Mouse (Mus musculus) embryonic fibroblast, embryonic 13.5 days (primary cell): ENCODE results near the gene Nfkbiz.

Experiments
- CTCF ChIP-seq: IDR thresholded peaks from 2 replicates; pipeline ENCODE4 v1.5.1; 2011; ENCODE audit warnings: mild to moderate bottlenecking, control low read depth, low read length, moderate library complexity, borderline replicate concordance; ENCODE audit not compliant: insufficient read depth
- POLR2A ChIP-seq: IDR thresholded peaks from 2 replicates; pipeline ENCODE4 v1.6.1; 2011; ENCODE audit warnings: low read depth, mild to moderate bottlenecking, control low read depth, low read length, moderate library complexity

DNA sequence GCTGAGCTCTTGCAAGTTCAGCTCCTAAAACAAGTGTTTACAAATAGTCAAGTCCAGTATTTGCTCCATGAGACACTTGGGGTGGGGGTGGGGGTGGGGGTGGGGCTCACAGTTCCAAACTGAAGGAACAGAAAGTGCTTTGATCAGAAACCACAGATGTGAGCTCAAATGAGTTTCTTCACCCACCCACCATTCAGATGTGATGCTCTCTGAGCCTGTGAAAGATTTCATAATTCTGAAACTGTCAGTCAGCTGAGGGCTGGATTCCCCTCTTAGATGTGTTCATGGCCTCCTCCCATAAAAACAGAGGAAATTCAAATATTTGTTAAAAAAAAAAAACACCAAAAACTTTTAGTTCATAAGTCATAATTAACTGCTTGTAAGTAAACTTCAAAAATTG, 2.9 kb downstream of the Nfkbiz start:
- TF ChIP-seq CTCF, result no peak
- no peak for TF ChIP-seq POLR2A
